Mouse (Mus musculus) neutrophil, adult 65 days (primary cell): ENCODE results near the gene Cfap69. TPM values are rescaled to one million over a fixed set of nuclear protein-coding genes. Genes with fewer than 3 reads are reported as not detected.

ENCODE experiments used
- total RNA-seq: library from RNA; stranded (reverse); gene quantifications from 2 replicates; pipeline ENCODE4 v1.2.4, GENCODE M21; 2023

The Cfap69 gene
- not detected in 2 replicates for total RNA-seq

DNA sequence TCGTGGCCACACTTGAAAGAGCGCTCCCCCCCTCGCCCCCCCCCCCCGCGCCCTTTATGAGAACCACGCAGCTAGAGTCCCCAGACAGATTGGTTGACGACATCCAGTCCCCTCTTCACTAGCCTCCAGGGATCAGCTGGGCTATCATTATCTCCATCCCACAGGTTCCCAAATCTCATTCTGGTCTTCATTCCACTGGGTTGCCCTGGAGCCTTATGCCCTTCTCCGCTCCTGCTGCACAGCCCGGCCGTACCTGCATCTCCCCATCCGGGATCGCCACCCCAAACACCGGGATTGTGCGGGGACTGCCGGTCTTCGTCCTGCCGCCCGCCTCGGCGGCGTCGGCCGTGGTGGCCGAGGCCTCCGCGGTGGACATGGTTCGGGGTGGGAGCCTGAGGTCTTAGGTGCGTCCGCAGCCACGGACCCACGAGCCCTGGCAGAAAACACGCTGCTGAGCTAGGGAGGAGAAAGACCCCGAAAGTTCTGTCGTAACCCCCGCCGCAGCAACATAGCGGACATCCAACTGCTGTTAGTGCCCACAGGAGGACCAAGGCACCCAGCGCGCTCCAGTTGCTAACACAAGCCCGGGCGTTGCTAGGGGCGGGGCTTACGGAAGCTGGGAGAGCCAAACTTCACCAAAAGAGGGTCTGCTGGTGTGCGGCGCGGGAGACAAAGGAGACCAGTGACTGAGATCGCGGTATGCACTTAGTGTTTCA is at the start of gene Cfap69:
Cfap69 (minus strand) TSS at position 585 of the 716 bp plus-strand sequence.

DNA sequence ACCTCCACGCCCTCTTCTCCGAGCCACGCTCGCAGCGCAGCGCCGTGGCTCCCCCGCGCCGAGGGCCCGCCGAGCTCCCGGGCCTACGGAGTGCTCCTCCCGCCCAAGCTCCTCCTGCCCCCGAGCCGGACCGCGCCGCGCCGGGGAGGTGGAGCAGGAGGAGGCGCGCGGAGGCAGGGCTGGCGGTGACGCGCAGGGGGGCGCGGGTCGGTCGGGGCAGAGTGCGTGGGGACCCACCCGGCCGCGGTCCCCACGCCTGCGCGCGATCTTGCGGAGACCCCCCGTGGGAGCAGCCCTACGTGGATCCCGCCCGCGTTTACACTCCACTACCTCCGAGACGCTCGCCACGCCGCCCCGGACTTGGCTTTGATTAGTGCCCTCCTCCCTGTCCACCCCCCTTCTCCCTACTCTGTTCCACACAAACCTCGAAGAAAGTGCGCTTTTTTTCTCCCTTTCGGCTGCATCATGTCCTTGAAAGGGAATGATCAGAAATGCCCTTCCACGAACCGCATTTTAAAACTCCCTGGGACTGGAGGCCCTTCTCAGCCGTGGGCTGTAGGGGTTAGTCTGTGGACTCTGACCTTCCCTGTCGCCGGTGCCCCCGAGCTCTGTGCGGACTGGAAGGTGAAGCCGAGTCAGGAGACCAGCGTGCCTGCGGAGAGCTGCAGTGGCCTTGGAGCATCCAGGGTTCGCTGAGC is 30.1 kb upstream of the Cfap69 start, which contains the start of gene Steap2:
Steap2 (minus strand) TSS at position 623 of the 698 bp plus-strand sequence.

DNA sequence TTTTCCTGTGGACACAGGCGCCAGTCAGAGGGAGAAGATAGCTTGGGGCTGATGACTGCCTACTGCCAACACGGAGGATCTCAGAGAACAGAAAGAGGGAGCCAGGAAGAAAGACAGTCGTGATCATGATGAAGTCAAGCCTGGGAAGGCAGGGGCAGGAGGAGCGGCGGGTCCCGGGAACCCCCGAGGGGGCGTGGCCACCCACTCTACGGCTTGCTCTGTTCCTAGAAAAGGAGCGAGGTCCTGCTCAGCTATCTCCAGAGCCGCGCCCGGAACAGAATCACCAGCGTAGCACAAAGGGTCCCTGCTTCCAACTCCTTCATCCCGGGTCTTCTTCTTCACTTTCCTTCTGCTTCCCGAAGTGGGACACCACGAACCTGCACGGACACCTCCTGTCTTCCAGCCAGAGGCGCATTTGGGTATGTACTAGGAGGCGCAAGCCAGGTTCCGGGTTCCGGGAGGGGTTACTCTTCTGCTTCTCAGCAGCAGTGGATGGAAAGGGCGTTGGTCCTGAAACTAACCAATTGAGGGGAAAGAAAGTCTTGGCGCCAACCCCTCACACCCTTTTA is 90.2 kb downstream of the Cfap69 start, which contains the start of gene Gm8773:
Gm8773 (plus strand) TSS at position 51 of the 569 bp plus-strand sequence.

DNA sequence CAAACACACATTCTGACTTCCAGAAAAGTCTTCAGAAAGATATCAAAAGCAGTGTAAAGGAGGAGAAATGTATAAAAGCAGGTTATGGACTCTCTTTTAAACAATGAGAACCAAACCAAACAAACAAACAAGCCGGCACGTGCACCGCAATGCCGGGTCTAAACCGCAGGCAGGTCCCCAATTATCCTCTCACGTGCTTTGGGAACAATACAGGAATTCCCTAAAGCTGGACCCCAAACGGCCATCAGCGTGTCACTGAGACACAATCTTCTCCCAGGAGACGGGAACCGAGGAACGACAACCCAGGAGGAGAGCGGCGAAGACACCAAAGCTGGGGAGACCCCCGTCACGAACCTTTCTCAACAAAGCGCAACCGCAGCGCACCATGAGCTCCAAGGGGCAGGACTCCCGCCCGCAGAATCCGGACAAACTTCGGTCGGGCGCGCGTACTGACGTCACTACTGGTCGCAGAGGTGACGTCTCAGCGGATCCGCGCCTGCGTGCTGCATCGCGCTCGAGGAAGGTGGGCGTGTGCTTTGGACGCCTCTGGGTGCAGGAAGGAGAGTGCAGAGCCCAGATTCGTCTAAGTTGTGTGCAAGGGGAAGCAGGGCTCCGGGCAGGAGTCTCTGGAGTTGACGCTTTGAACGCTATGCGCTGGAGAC is 104.8 kb downstream of the Cfap69 start, which contains the start of gene Gtpbp10:
Gtpbp10 (minus strand) TSS at position 460 of the 662 bp plus-strand sequence.

Other genes starting within 250 kb of the Cfap69 start
- gene Cdk14, start 243.9 kb downstream of the Cfap69 start, total RNA-seq = 3.2 and 4.5 TPM in 2 replicates
- not detected in 2 replicates for gene 1700015F17Rik, start 185.1 kb downstream of the Cfap69 start, total RNA-seq
- 2.4 and 3.3 TPM in 2 replicates for gene Cldn12, start 149.3 kb downstream of the Cfap69 start, total RNA-seq
- 9.4 and 9.6 TPM in 2 replicates for gene Gtpbp10, start 104.7 kb downstream of the Cfap69 start, total RNA-seq
- not detected in 2 replicates for gene Gm8773, start 90.4 kb downstream of the Cfap69 start, total RNA-seq
- gene Steap2, start 30.3 kb upstream of the Cfap69 start, total RNA-seq = not detected in 2 replicates
- not detected in 2 replicates for gene Steap1, start 85.1 kb upstream of the Cfap69 start, total RNA-seq